Mouse (Mus musculus) testis, adult 2 months (tissue): ENCODE results near the gene Commd1. TPM values are rescaled to one million over a fixed set of nuclear protein-coding genes. Genes with fewer than 3 reads are reported as not detected.

Source experiments
- H3K27ac ChIP-seq: fragments of 200-500 bp; 2 replicates; pipeline ENCODE4 v1.5.1; 2012; ENCODE audit warnings: low read depth, low read length; ENCODE audit not compliant: control insufficient read depth, insufficient read depth
- H3K27me3 ChIP-seq: fragments of 200-500 bp; 2 replicates; pipeline ENCODE4 v1.6.1; 2012; ENCODE audit warnings: mild to moderate bottlenecking, low read length, moderate library complexity; ENCODE audit not compliant: control insufficient read depth, insufficient read depth
- H3K36me3 ChIP-seq: fragments of 200-500 bp; 2 replicates; pipeline ENCODE4 v1.6.1; 2012; ENCODE audit warnings: mild to moderate bottlenecking, low read length; ENCODE audit not compliant: control insufficient read depth, insufficient read depth
- H3K4me1 ChIP-seq: fragments of 200-500 bp; 2 replicates; pipeline ENCODE4 v1.6.1; 2012; ENCODE audit warnings: low read length; ENCODE audit not compliant: control insufficient read depth, insufficient read depth
- H3K4me3 ChIP-seq: fragments of 200-500 bp; 2 replicates; pipeline ENCODE4 v1.5.1; 2012; ENCODE audit warnings: low read depth, mild to moderate bottlenecking, low read length, moderate library complexity, mixed read lengths; ENCODE audit not compliant: control insufficient read depth
- CTCF ChIP-seq: fragments of 200-500 bp; IDR thresholded peaks from 2 replicates; pipeline ENCODE4 v1.5.1; 2012; ENCODE audit warnings: low read depth, mild to moderate bottlenecking, inconsistent platforms, low read length, moderate library complexity; ENCODE audit not compliant: control insufficient read depth, insufficient read depth, insufficient replicate concordance
- POLR2A ChIP-seq: fragments of 200-500 bp; IDR thresholded peaks from 2 replicates; pipeline ENCODE4 v1.6.1; 2012; ENCODE audit warnings: low read depth, mild to moderate bottlenecking, inconsistent platforms, low read length, moderate library complexity; ENCODE audit not compliant: control insufficient read depth
- polyA plus RNA-seq: library from polyadenylated mRNA; depleted of rRNA; stranded (reverse); fragments of >200 nt; gene quantifications from 2 replicates; pipeline ENCODE4 v1.2.3, GENCODE M21; 2012

The Commd1 gene
- polyA plus RNA-seq, 1 experiment: 82.8 TPM

DNA sequence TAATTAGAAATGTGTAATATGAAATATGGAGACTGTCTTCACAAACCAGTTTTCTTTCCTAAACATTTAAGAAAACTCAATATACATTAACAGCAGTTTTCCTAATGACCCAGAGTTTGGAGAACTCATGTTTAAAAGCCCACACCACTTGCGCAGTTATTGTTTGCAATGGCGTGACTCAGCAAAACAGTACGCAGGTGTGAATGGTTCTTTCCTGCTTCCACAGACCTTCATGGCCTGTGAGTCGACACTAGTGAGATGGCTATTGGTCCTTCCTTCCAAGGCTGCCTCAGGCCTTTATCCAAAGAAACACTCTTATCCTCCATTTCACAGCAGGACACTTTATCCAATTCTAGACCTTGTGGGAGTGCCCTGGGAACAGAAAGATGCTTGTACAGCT lies 84.5 kb downstream of the Commd1 start:
- H3K4me3 ChIP-seq: no peak overlapping the region
- no peaks in the 10 kb centered on the region for H3K4me1 ChIP-seq
- H3K27me3 ChIP-seq: no peaks in the 10 kb centered on the region
- TF ChIP-seq CTCF (no peak), POLR2A (no peak)
- no peaks in the 10 kb centered on the region for H3K36me3 ChIP-seq
- no peak overlapping the region for H3K27ac ChIP-seq

GRCm38 (mm10) chr11:22897127-22897526 lies 85.1 kb downstream of the Commd1 start:
- no peaks in the 10 kb centered on the region for H3K4me1 ChIP-seq
- H3K27ac ChIP-seq: no peak overlapping the region
- H3K27me3 ChIP-seq: no peaks in the 10 kb centered on the region
- H3K4me3 ChIP-seq: no peak overlapping the region
- TF ChIP-seq CTCF (no peak), POLR2A (no peak)
- H3K36me3 ChIP-seq: no peaks in the 10 kb centered on the region

GRCm38 (mm10) chr11:22893075-22893474 lies 89.1 kb downstream of the Commd1 start:
- H3K36me3 ChIP-seq: no peaks in the 10 kb centered on the region
- H3K4me1 ChIP-seq: no peaks in the 10 kb centered on the region; the same call in 1 of the 2 replicates
- H3K4me3 ChIP-seq: no peak overlapping the region
- no peak overlapping the region for H3K27ac ChIP-seq
- no peaks in the 10 kb centered on the region for H3K27me3 ChIP-seq
- TF ChIP-seq POLR2A: no peak

- Histone ChIP-seq H3K36me3 (no peaks in the 10 kb centered on the region), H3K4me1 (no peaks in the 10 kb centered on the region; the same call in 1 of the 2 replicates), H3K27me3 (no peaks in the 10 kb centered on the region), H3K4me3 (no peak overlapping the region), H3K27ac (no peak overlapping the region)
- TF ChIP-seq CTCF (no peak), POLR2A (no peak)
Observed at GRCm38 (mm10) chr11:22892466-22892865, 89.7 kb downstream of the Commd1 start.

DNA sequence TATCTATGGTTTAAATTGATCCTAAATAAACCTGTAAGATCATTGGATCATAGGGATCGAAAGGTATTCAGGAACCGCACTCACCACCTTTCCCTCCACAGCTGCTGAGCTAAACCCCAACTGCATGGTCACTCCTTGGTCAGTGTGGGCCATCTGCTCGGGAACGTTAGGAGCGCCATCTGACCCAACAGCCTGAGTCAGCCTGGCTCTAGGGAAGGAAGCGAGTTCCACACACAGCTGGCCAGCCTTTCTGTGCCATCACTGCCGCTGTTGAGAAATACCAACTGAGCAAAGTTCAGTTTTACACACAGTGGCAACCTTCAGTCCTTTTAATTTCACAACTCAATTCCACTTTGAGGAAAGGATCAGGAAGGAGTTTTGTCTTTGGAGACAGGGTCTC lies 90.3 kb downstream of the Commd1 start:
- no peaks in the 10 kb centered on the region; the same call in none of the 2 replicates for H3K4me1 ChIP-seq
- H3K36me3 ChIP-seq: no peaks in the 10 kb centered on the region
- no peak for TF ChIP-seq POLR2A
- TF ChIP-seq CTCF: no peak
- H3K4me3 ChIP-seq: no peak overlapping the region
- no peak overlapping the region for H3K27ac ChIP-seq
- no peaks in the 10 kb centered on the region for H3K27me3 ChIP-seq

DNA sequence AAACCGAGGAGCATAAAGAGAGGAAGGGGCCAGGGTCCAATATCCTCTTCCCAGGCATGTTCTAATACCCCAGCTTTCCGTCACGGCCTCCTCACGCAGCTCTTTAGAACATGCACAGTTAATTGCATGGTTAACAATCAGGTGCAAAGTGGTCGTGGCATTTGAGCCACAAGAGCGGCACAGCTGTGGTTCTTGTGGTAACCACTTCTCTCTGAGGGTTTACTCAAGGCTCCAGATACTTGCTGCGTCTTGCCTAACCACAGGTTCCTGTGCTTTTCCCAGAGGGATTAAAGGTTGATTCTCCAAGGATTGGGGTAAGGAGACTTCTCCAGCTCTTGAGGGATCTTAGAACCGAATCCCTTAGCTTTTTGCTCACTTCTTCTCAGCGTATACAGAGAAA lies 90.9 kb downstream of the Commd1 start:
- Histone ChIP-seq H3K27ac (no peak overlapping the region), H3K4me3 (no peak overlapping the region), H3K27me3 (no peaks in the 10 kb centered on the region), H3K36me3 (no peaks in the 10 kb centered on the region), H3K4me1 (no peaks in the 10 kb centered on the region; the same call in none of the 2 replicates)
- no peak for TF ChIP-seq CTCF
- no peak for TF ChIP-seq POLR2A

DNA sequence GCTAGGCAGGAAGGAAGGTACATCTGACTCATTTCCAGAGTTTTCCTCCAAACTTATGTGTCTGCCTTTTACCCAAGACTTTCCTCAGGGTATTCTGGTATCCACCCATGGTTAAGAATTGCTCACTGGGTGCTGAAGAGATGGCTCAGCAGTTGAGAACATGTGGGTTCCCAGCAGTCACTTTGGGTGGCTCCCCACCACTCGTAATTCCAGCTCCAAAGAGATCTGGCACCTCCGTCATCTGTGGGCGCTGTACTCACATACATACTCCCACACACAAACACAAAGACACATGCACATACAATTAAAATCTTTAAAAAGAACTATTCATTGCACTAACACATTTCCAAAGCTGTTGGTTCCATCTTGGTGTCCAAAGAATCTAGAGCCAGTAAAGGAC lies 93.0 kb downstream of the Commd1 start:
- Histone ChIP-seq H3K36me3 (no peaks in the 10 kb centered on the region), H3K4me3 (no peak overlapping the region), H3K27ac (no peak overlapping the region), H3K4me1 (no peaks in the 10 kb centered on the region; the same call in none of the 2 replicates), H3K27me3 (no peaks in the 10 kb centered on the region)
- no peak for TF ChIP-seq CTCF
- TF ChIP-seq POLR2A: no peak

DNA sequence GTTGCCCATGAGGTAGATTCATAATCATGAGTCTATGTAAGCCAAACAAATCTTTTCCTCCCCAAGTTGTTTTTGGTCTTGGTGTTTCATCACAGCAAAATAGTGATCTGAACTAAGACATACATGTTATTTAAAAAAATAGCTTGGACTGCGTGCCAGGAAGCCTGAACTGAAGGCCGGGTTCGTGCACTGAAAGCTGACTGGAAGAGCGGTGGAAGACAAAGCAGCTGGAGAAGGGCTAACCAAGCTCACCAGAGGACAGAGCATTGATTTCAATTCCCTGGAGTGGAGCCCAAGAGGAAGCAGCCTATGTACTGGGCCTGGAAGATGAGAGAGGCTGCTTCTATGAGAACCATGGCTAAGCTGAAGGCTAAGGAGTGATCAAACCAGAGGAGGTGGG lies 95.2 kb downstream of the Commd1 start:
- Histone ChIP-seq H3K27ac (no peak overlapping the region), H3K4me1 (no peaks in the 10 kb centered on the region; the same call in none of the 2 replicates), H3K36me3 (no peaks in the 10 kb centered on the region), H3K27me3 (no peaks in the 10 kb centered on the region), H3K4me3 (no peak overlapping the region)
- TF ChIP-seq POLR2A (no peak), CTCF (no peak)
